Mouse (Mus musculus) embryonic facial prominence, embryonic 13.5 days (tissue): ENCODE data around the gene Zfp773. TPM values are rescaled to one million over a fixed set of nuclear protein-coding genes. Genes with fewer than 3 reads are reported as not detected.
"Not testable (repeated sequence)": the region's sequence is repeated elsewhere in the genome, so short reads cannot be mapped to it uniquely, and the experiment has no call there.

Source experiments
- ATAC-seq: fragments of 200-750 bp; cut with Nextera tagmentation; 2 replicates; pipeline ENCODE4 v1.8.0; 2017; ENCODE audit warnings: low read depth; ENCODE audit not compliant: insufficient number of reproducible peaks, insufficient read depth, low FRiP score, low TSS enrichment
- H3K27ac ChIP-seq: fragments of 300-500 bp; sonication (generic); 2 replicates; pipeline ENCODE4 v1.5.1; 2015; ENCODE audit warnings: moderate library complexity, mild to moderate bottlenecking, inconsistent platforms
- H3K27me3 ChIP-seq: fragments of 300-500 bp; sonication (generic); 2 replicates; pipeline ENCODE4 v1.6.1; 2015; ENCODE audit warnings: mild to moderate bottlenecking, inconsistent platforms
- H3K36me3 ChIP-seq: fragments of 300-500 bp; sonication (generic); 2 replicates; pipeline ENCODE4 v1.6.1; 2015; ENCODE audit warnings: mild to moderate bottlenecking, inconsistent platforms
- H3K4me1 ChIP-seq: fragments of 300-500 bp; sonication (generic); 2 replicates; pipeline ENCODE4 v1.6.1; 2015; ENCODE audit warnings: inconsistent platforms
- H3K4me2 ChIP-seq: fragments of 300-500 bp; sonication (generic); 2 replicates; pipeline ENCODE4 v1.6.1; 2015; ENCODE audit warnings: moderate library complexity, mild to moderate bottlenecking, inconsistent platforms
- H3K4me3 ChIP-seq: fragments of 300-500 bp; sonication (generic); 2 replicates; pipeline ENCODE4 v1.5.1; 2015; ENCODE audit warnings: mild to moderate bottlenecking, inconsistent platforms
- H3K9ac ChIP-seq: fragments of 300-500 bp; sonication (generic); 2 replicates; pipeline ENCODE4 v1.6.1; 2015; ENCODE audit warnings: mild to moderate bottlenecking, inconsistent platforms
- H3K9me3 ChIP-seq: fragments of 300-500 bp; sonication (generic); 2 replicates; pipeline ENCODE4 v1.6.1; 2016; ENCODE audit warnings: inconsistent platforms
- WGBS: fragments of 180-500 bp; shearing (Covaris S2); methylation state at CpG from one replicate; pipeline ENCODE4 v1.1.7; 2015; ENCODE audit warnings: mixed read lengths; 5-methylcytosine and 5-hydroxymethylcytosine counted together
- polyA plus RNA-seq: library from polyadenylated mRNA; unstranded; fragments of >200 nt; fragmentation: Nextera tagmentation; extraction: Ambion mirVana; gene quantifications from 2 replicates; pipeline ENCODE4 v1.2.1, GENCODE M21; 2015

Gene Zfp773
- 2.2 and 3.5 TPM in 2 replicates for polyA plus RNA-seq

DNA sequence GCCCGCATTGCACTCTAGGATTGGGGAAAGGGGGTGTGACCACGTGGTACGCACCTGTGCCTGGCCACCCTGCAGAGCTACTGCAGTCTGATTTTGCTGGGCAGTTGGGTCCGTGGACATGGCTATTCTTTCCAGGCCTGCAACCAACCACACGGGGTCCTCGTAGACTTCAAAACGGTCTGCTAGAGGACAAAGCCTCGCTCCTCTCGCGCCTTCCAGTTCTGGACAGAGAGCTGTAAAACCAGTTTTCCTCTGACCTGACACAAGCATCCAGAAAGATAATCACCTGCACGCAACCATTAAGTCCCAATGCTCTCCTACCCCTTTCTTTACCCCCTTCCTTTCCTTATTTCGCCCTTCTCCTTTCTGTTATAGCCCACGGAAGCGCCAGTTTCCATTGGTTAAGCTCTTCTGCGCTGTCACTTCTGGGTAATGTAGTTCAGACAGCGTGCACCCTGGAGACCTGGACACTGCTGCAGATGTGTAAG, at the start of gene Zfp773:
Zfp773 (minus strand) TSS at position 377 of the 488 bp plus-strand sequence.
- no peak within 1 kb of the TSS for H3K27ac ChIP-seq
- peak within 1 kb of the TSS; percentile 74 for H3K9ac ChIP-seq
- peak; percentile 86; the same call in 1 of the 2 replicates for ATAC-seq
- no peaks in the 10 kb centered on the region for H3K9me3 ChIP-seq
- H3K27me3 ChIP-seq, result no peaks in the 10 kb centered on the region
- H3K4me2 ChIP-seq, result peak within 1 kb of the TSS; percentile 71
- H3K4me1 ChIP-seq, result no peaks in the 10 kb centered on the region
- peak within 1 kb of the TSS; percentile 54 for H3K4me3 ChIP-seq
- WGBS, result 4% methylated on average over 16 of the region's 16 CpGs
- peaks cover 8% of the 10 kb centered on the region; the same call in 1 of the 2 replicates for H3K36me3 ChIP-seq

DNA sequence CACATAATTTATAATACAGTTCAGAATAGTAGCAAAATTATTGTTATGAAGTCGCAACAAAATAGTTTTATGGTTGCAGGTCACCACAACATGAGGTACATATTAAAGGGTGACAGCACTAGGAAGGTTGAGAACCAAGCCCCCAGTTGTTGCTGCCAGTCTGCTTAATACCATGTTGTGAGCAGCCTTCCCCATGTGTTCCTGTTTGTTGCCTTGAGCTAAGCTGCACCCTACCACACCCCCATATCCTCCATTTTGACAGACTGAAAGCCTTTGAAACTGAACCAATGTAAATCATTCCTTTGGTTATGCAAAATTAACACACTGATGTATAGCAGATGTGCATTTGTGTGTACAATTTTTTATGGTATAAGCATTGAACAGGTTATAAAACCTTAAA, 49.3 kb upstream of the Zfp773 start:
- Histone ChIP-seq H3K9me3 (no peaks in the 10 kb centered on the region), H3K36me3 (peaks cover 24% of the 10 kb centered on the region), H3K4me3 (no peak overlapping the region), H3K9ac (no peak overlapping the region), H3K27me3 (no peaks in the 10 kb centered on the region), H3K4me1 (peaks cover 5% of the 10 kb centered on the region; the same call in 1 of the 2 replicates), H3K4me2 (no peak overlapping the region), H3K27ac (no peak overlapping the region)
- WGBS, result 43% methylated on average over 1 of the region's 1 CpGs
- ATAC-seq, result peak; percentile 71; the same call in 1 of the 2 replicates

DNA sequence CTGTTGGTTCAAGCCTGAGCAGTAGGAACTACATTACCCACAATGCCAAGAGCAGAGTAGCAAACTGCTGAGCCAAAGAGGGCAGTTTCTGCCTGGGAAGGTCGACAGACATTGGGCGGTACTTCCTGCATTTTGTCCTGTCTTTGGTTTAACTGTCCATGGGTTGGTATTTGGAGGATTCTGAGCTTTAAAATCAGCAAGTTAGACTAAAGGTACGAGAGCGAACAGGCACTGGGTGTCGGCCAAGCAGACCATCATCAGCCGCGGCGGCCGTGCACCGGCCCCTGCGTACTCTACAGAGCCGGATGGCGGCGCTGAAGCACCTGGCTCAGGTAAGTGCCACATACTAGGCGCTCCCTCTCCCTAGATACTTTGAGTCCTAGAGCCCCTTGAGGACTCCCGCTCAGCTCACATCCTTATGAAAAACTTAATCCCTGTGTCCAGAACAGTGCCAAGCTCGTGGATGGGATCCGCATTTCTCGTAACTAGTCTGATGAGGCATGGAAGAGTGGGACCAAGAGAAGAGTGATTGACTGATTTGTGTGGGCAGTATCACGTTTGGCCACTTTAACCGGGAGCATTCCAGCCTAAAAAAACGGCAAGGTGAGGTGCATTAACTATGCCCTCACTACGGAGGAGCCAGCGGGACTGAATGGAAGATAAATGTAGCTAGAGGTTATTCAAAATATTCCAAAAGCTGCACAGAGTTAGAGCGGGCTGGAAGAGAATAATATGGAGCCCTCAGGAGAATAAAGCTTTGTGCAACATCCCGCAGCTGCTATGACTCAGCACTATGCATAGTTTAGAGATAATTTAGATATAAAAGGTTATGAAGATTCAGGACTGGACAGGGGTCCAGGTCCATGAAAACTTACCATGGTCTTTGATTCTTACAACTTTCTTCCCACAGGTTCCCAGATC, 34.9 kb upstream of the Zfp773 start, which contains the start of gene Zfp418:
Zfp418 (plus strand) TSS at position 104 of the 921 bp plus-strand sequence.
- Histone ChIP-seq H3K36me3 (peaks cover 20% of the 10 kb centered on the region), H3K4me2 (peak within 1 kb of the TSS; percentile 80), H3K4me3 (peak within 1 kb of the TSS; percentile 76), H3K27me3 (no peaks in the 10 kb centered on the region), H3K9ac (peak within 1 kb of the TSS; percentile 78), H3K27ac (peak within 1 kb of the TSS; percentile 77), H3K4me1 (peaks cover 6% of the 10 kb centered on the region), H3K9me3 (no peaks in the 10 kb centered on the region)
- 2% methylated on average over 26 of the region's 26 CpGs for WGBS
- peak; percentile 89 for ATAC-seq

DNA sequence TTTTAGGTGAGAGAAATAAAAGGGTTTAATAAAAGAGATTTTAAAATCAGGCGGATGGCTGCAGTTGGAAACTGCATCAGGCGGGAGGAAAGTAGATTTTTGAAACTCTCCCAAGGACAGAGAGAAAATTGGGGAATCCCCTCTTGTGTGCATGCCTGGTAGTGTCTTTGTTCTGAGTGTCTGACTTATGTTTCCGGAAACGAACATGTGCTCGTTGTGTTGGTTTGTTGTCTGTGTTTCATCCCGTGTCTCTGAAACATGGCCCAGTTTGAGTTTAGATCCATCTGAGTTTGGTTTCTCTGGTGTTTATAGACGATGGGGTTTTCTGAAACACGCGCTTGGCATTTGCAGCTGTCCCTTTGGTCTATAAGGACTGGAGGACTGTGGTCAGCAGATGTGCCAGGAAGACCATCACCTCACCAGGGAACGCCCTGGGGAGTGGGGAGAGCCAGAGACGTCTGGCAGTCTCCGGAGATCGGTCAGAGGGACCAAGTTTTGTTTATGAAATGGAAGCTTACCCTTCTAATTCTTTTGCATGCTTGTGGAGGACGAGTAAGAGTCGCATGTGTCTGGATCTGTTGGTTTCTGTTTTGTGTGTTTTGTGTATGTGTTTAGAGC, 9.5 kb upstream of the Zfp773 start:
- Histone ChIP-seq H3K4me3 (no peak overlapping the region), H3K36me3 (no peaks in the 10 kb centered on the region), H3K9ac (no peak overlapping the region), H3K9me3 (0 out of 2 replicates have a peak, but pooled peaks cover 6% of the 10 kb centered on the region), H3K27ac (no peak overlapping the region), H3K4me1 (no peaks in the 10 kb centered on the region), H3K27me3 (no peaks in the 10 kb centered on the region), H3K4me2 (no peak overlapping the region)
- WGBS, result 86% methylated on average over 15 of the region's 15 CpGs
- no peak for ATAC-seq

DNA sequence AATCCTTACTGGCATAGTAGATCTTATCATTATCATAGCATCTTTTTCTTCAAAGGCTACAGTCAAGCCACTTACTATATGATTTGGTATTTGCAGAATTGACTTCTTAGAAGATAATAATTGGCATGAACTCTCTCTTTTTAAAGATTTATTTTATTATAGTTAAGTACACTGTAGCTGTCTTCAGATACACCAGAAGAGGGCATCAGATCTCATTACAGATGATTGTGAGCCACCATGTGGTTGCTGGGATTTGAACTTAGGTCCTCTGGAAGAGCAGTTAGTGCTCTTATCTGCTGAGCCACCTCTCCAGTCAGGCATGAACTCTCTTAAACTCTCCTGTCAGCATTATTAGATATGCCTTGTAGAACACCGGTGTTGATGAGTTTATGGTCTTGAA, 7.7 kb upstream of the Zfp773 start:
- Histone ChIP-seq H3K36me3 (no peaks in the 10 kb centered on the region), H3K4me2 (no peak overlapping the region), H3K27ac (no peak overlapping the region), H3K9ac (no peak overlapping the region), H3K9me3 (0 out of 2 replicates have a peak, but pooled peaks cover 6% of the 10 kb centered on the region), H3K4me1 (no peaks in the 10 kb centered on the region), H3K27me3 (no peaks in the 10 kb centered on the region), H3K4me3 (no peak overlapping the region)
- ATAC-seq, result no peak
- WGBS, result 84% methylated on average over 1 of the region's 1 CpGs

DNA sequence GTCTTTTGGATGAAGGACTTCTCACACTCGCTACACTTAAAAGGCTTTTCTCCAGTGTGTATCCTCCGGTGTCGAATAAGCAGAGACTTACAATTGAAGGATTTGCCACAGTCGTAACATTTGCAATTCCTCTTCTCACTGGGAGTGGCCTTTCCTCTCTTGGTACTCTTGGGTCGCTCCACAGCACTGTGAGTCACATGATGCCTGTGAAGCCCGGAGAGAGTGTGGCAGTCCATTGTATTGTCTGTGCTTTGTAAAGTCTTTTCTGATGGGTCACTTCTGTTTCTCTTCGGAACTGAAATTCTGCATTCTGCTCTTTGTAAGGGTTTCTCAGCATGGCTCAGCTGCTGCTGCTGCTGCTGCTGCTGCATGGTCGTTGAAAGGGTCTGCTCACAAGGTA, 3.8 kb downstream of the Zfp773 start:
- H3K4me1 ChIP-seq, result no peaks in the 10 kb centered on the region
- no peak overlapping the region for H3K9ac ChIP-seq
- H3K4me2 ChIP-seq, result no peak overlapping the region
- H3K9me3 ChIP-seq, result no peaks in the 10 kb centered on the region
- H3K36me3 ChIP-seq, result peaks cover 12% of the 10 kb centered on the region; the same call in 1 of the 2 replicates
- no peak overlapping the region for H3K27ac ChIP-seq
- no peak for ATAC-seq
- no peak overlapping the region for H3K4me3 ChIP-seq
- WGBS, result 80% methylated on average over 8 of the region's 8 CpGs
- no peaks in the 10 kb centered on the region for H3K27me3 ChIP-seq

DNA sequence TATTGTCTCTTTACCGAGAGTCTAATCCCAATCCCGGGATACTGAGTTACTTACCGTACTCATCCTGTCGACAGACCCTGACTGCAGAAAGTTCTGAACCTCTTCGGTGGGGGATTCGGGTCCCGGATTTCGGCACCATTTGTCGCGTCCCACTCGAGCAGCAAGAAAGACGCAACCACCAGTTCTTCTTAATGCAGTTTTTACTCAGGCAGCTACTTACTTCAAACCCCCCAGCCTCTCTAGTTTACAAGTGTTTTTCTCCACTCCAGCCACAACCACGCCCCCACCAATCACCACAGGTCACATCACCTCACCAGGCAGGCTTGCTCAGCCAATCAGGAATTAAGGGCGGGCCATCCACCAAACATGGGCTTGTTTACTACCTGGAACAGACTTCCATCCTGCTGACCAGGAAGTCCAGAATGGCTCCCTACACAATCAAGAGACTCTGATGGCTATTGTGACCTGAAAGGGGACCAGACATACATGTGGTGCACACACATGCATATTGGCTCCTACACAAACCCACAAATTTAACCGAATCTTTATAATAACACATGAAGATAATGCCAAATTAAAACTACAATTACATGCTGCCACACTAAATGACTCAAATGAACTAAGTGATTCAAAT, 5.9 kb downstream of the Zfp773 start:
- H3K4me1 ChIP-seq, H3K4me3 ChIP-seq, H3K4me2 ChIP-seq, H3K9me3 ChIP-seq, ATAC-seq, H3K27ac ChIP-seq, H3K9ac ChIP-seq, H3K27me3 ChIP-seq: not testable (repeated sequence)
- WGBS, result 93% methylated on average over 15 of the region's 15 CpGs
- peaks cover 12% of the 10 kb centered on the region; the same call in 1 of the 2 replicates for H3K36me3 ChIP-seq

DNA sequence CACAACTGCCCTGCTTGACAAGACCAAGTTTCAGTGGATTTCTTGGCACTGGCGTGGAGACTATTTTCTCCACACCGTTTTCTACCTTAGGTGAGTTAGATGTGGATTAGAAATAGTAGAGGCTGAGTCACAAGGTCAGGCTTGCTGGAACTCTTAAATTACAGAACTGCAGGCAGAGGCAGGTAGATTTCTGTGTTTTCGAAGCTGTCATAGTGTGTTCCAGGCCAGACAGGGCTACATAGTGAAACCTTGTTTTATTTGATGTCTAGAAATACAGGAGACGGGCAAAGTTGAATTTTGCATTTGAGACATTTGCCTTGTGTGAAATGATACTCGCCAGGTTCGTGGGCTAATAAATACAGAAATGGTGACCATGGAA, 15.0 kb downstream of the Zfp773 start:
- H3K4me2 ChIP-seq, result peak overlapping the region; percentile 62
- peak overlapping the region; percentile 72; the same call in 1 of the 2 replicates for H3K9ac ChIP-seq
- H3K4me1 ChIP-seq, result peaks cover 10% of the 10 kb centered on the region; the same call in 1 of the 2 replicates
- no peaks in the 10 kb centered on the region for H3K9me3 ChIP-seq
- no peaks in the 10 kb centered on the region for H3K27me3 ChIP-seq
- no peak for ATAC-seq
- H3K4me3 ChIP-seq, result peak overlapping the region; percentile 62
- H3K36me3 ChIP-seq, result peaks cover 26% of the 10 kb centered on the region
- no peak overlapping the region for H3K27ac ChIP-seq
- 53% methylated on average over 6 of the region's 6 CpGs for WGBS

DNA sequence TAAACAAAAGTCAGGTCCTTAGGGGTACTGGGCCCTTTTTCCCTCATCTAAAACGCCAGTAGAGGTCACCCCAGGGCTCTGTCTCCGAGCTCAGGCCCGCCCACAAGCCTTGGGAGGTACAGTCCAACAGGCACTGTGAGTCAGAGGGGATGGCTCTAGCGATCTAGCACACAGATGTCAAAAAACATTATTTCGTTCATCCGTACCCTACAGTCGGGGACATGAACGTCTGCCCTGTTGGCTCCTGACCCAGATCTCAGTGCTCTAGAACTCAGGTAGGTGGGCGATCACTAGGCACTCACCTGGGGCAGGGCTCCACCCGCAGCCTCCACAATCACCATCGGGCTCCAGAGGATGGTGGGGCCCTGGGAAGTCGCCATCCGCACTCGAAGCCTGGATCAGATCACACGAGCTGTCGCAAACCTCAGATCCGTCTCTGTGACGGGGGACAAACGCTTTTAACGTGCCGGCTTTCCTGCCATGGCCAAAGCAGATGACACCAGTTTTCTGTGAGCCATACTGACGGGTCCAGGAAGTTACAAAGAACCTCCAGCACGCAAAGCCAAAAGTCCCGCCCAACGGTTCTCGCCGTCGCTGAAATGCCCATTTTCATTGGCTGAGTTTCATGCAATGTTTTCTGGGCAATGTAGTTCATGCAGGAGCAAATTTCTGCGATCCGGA, 15.5 kb downstream of the Zfp773 start, which contains the start of gene Zfp954:
Zfp954 (minus strand) TSS at position 568 of the 681 bp plus-strand sequence.
- H3K27ac ChIP-seq, result 0 out of 2 replicates have a peak within 1 kb of the TSS, but pooled peaks have one; percentile 40
- WGBS, result under 1% methylated on average over 30 of the region's 30 CpGs
- no peaks in the 10 kb centered on the region for H3K9me3 ChIP-seq
- H3K9ac ChIP-seq, result peak within 1 kb of the TSS; percentile 72
- no peaks in the 10 kb centered on the region for H3K27me3 ChIP-seq
- peak within 1 kb of the TSS; percentile 62 for H3K4me3 ChIP-seq
- H3K36me3 ChIP-seq, result peaks cover 31% of the 10 kb centered on the region
- H3K4me2 ChIP-seq, result peak within 1 kb of the TSS; percentile 62
- peaks cover 10% of the 10 kb centered on the region; the same call in 1 of the 2 replicates for H3K4me1 ChIP-seq
- ATAC-seq, result peak; percentile 90

DNA sequence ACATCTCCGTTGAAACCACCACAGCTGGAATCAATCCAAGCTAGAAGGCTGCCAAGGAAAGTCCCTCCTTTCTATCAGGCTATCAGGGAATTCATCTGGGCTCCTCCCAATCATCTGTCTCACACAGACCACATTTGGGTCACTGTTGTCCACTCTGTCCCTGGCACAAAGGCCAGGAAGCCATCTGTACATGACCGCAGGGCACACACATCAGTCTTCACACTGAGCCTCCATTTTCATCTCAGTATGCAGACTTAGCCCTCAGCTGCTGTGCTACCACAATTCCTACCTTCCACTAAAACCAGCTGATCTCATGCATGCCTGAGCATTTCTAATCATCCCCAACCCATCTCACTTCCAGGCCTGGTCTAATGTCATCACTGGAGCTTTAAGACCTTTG, 18.1 kb downstream of the Zfp773 start:
- WGBS, result 92% methylated on average over 2 of the region's 2 CpGs
- no peak for ATAC-seq
- H3K9ac ChIP-seq, result no peak overlapping the region
- no peaks in the 10 kb centered on the region for H3K9me3 ChIP-seq
- peaks cover 10% of the 10 kb centered on the region; the same call in 1 of the 2 replicates for H3K4me1 ChIP-seq
- no peaks in the 10 kb centered on the region for H3K27me3 ChIP-seq
- no peak overlapping the region for H3K27ac ChIP-seq
- peaks cover 55% of the 10 kb centered on the region for H3K36me3 ChIP-seq
- no peak overlapping the region for H3K4me2 ChIP-seq
- H3K4me3 ChIP-seq, result no peak overlapping the region
